Mouse (Mus musculus): ENCODE measurements at regions not wholly inside any gene's neighbourhood (a gene's known extent, or its start where the extent isn't known, plus 50 kb on each side); places are given as distances from the start of the nearest gene placed in this dataset.

- H3K27me3 ChIP-seq (ENCODE audit: low read depth, poor library complexity, severe bottlenecking), result no peaks in the 10 kb centered on the region
- no peak overlapping the region for H3K4me3 ChIP-seq
- no peak overlapping the region for H3K27ac ChIP-seq
- H3K9me3 ChIP-seq (replicated peaks), result no peaks in the 10 kb centered on the region
- 90% methylated on average over 1 of the region's 1 CpGs for WGBS
- DNase-seq (ENCODE audit: low spot score), result no peak
- H3K4me1 ChIP-seq, result no peaks in the 10 kb centered on the region
- no peaks in the 10 kb centered on the region for H3K36me3 ChIP-seq
Measured at GRCm38 (mm10) chr5:95864252-95864651, 88.5 kb downstream of the E330014E10Rik start.

- Histone ChIP-seq H3K27me3 (ENCODE audit: low read depth, poor library complexity, severe bottlenecking) (no peaks in the 10 kb centered on the region), H3K36me3 (no peaks in the 10 kb centered on the region), H3K4me1 (no peaks in the 10 kb centered on the region), H3K9me3 (replicated peaks) (no peaks in the 10 kb centered on the region), H3K27ac (no peak overlapping the region), H3K4me3 (no peak overlapping the region)
- no peak for DNase-seq (ENCODE audit: low spot score)
- WGBS, result 86% methylated on average over 3 of the region's 3 CpGs
Measured at GRCm38 (mm10) chr5:95864725-95865492, 89.1 kb downstream of the E330014E10Rik start.

GRCm38 (mm10) chr5:95865516-95865915 lies 89.7 kb downstream of the E330014E10Rik start:
- no peaks in the 10 kb centered on the region for H3K9me3 ChIP-seq (replicated peaks)
- H3K36me3 ChIP-seq, result no peaks in the 10 kb centered on the region
- no peak for DNase-seq (ENCODE audit: low spot score)
- 87% methylated on average over 2 of the region's 2 CpGs for WGBS
- H3K4me3 ChIP-seq, result no peak overlapping the region
- H3K4me1 ChIP-seq, result no peaks in the 10 kb centered on the region
- H3K27ac ChIP-seq, result no peak overlapping the region
- no peaks in the 10 kb centered on the region for H3K27me3 ChIP-seq (ENCODE audit: low read depth, poor library complexity, severe bottlenecking)

GRCm38 (mm10) chr5:95866848-95867495 lies 89.8 kb upstream of the Cxcl13 start:
- WGBS, result 84% methylated on average over 4 of the region's 4 CpGs
- Histone ChIP-seq H3K27me3 (ENCODE audit: low read depth, poor library complexity, severe bottlenecking) (no peaks in the 10 kb centered on the region), H3K27ac (no peak overlapping the region), H3K4me3 (no peak overlapping the region), H3K36me3 (no peaks in the 10 kb centered on the region), H3K9me3 (replicated peaks) (no peaks in the 10 kb centered on the region), H3K4me1 (no peaks in the 10 kb centered on the region)
- no peak for DNase-seq (ENCODE audit: low spot score)

- Histone ChIP-seq H3K4me3 (no peak overlapping the region), H3K4me1 (no peaks in the 10 kb centered on the region), H3K27me3 (ENCODE audit: low read depth, poor library complexity, severe bottlenecking) (no peaks in the 10 kb centered on the region), H3K9me3 (replicated peaks) (no peaks in the 10 kb centered on the region), H3K36me3 (no peaks in the 10 kb centered on the region), H3K27ac (no peak overlapping the region)
- no peak for DNase-seq (ENCODE audit: low spot score)
- WGBS, result 66% methylated on average over 3 of the region's 3 CpGs
Measured at GRCm38 (mm10) chr5:95870336-95870845, 86.4 kb upstream of the Cxcl13 start.

GRCm38 (mm10) chr5:95874969-95875368 lies 81.8 kb upstream of the Cxcl13 start:
- Histone ChIP-seq H3K36me3 (no peaks in the 10 kb centered on the region), H3K4me3 (no peak overlapping the region), H3K27me3 (ENCODE audit: low read depth, poor library complexity, severe bottlenecking) (no peaks in the 10 kb centered on the region), H3K4me1 (no peaks in the 10 kb centered on the region), H3K27ac (no peak overlapping the region), H3K9me3 (replicated peaks) (no peaks in the 10 kb centered on the region)
- DNase-seq (ENCODE audit: low spot score), result no peak
- 76% methylated on average over 5 of the region's 5 CpGs for WGBS

GRCm38 (mm10) chr5:95880914-95881313 lies 75.8 kb upstream of the Cxcl13 start:
- H3K27ac ChIP-seq, result no peak overlapping the region
- H3K27me3 ChIP-seq (ENCODE audit: low read depth, poor library complexity, severe bottlenecking), result no peaks in the 10 kb centered on the region
- no peaks in the 10 kb centered on the region for H3K9me3 ChIP-seq (replicated peaks)
- no peaks in the 10 kb centered on the region for H3K4me1 ChIP-seq
- no peaks in the 10 kb centered on the region for H3K36me3 ChIP-seq
- H3K4me3 ChIP-seq, result no peak overlapping the region
- DNase-seq (ENCODE audit: low spot score), result peak; percentile 42
